Mouse (Mus musculus) adrenal gland, postnatal 25 days (tissue): Measurements from ENCODE around the gene Glb1l. TPM values are rescaled to one million over a fixed set of nuclear protein-coding genes. Genes with fewer than 3 reads are reported as not detected.

Experiments
- DNase-seq: peaks from one replicate; pipeline ENCODE4 v3.0.0; 2021; ENCODE audit warnings: mixed read lengths
- total RNA-seq: library from RNA; stranded (reverse); gene quantifications from 2 replicates; pipeline ENCODE4 v1.2.3, GENCODE M21; 2021

Glb1l gene
- total RNA-seq, 1 experiment from 2014 or later: 28.7 TPM

DNA sequence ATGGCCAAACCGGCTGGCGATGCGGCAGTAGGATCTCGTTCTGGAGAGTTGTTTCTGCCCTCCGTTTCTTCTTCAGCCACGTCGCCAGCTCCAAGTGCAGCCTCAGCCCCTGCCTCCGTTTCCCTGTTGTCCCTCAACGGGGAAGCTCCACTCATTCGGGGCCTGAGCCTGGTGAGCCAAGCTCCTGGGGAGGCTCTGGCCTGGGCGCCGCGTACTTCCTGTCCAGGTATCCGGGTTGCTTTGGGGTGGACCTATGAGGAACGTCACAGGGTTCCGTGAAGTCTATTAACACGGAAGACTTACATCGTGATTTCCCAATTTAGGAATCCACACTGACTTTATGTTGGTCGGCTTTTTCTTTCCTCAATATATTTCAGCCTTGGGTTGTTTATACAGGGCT, 18.2 kb downstream of the Glb1l start:
- DNase-seq: peak; percentile 59

DNA sequence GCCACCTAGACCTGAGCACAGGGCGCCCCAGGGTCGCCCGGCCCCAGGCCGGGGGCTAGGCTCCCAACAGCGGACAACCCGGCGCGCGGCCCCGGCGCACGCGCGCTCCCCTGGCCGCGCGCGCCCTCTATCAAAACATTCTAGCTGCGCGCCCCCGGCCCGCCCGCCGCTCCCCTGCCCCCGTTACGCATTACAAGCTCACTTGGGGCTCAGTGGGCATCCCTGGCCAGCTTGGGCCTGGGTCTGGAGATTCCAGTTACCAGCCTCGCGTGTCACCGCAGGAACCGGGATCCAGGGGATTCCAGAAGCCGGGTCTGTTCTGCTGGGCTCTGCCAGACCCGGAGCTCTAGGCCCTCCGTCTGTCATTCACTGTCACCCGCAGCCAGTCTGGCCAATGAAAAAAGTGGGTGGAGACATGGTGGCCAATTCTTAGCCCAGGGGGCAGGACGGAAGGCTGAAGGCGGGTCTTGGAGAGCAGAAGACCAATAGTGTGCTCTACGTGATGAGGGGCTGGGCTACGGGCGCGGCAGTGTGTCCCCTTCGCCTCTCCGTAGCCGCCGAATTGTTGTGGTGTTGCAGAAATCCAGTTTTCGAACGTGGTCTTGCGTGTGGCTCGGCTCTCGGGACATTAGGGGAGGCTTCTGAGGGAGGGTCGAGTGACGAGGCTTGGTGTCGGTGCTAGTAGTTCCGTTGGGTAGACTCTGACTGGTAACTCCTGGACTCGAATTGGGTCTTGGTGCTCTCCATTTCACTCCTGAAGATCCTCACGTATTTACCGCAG, 18.8 kb downstream of the Glb1l start, which contains the start of the genes Ankzf1 and Atg9a:
Gene Ankzf1, plus strand, starts transcription at position 530 of the 781 bp plus-strand sequence.
Gene Atg9a, minus strand, starts transcription at position 575 of the 781 bp plus-strand sequence.
- DNase-seq: peak; percentile 89

DNA sequence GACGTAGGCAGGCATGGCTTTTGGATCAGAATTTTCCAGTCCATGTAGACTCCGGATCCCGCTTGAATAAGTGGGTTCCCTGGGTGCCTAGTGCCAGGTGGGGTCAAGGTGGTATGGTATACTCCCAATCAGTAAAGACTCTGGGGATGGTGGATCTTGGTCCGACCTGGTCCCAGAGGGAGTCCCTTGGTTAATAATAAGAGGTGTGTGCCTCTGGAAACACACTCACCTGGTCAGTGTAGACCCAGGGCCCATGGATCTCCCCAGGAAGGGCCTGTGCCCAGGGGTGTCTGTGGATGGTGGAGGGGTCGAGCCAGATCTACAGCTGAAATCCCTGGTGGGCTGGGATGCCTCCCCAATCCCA, 19.4 kb downstream of the Glb1l start:
- DNase-seq: no peak

DNA sequence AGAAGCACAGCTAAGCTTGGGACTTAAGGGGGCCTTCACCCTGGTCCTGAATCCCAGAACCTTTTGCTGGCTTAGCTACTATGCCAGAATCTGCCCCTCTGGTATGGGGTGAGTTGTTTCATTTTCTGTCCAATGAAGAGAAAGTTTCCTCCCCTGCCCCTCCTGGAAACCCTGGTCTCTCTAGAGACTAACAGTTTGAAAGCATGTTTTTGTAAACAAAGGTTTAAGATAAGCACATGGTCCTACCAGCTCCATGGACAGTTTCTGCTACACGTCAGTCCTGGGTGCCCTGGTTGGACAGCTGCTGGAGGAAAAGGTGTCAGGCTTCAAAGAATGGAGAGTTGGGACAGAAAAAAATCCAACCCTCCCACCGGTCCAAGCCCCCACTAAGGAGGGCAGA, 20.0 kb downstream of the Glb1l start:
- no peak for DNase-seq

DNA sequence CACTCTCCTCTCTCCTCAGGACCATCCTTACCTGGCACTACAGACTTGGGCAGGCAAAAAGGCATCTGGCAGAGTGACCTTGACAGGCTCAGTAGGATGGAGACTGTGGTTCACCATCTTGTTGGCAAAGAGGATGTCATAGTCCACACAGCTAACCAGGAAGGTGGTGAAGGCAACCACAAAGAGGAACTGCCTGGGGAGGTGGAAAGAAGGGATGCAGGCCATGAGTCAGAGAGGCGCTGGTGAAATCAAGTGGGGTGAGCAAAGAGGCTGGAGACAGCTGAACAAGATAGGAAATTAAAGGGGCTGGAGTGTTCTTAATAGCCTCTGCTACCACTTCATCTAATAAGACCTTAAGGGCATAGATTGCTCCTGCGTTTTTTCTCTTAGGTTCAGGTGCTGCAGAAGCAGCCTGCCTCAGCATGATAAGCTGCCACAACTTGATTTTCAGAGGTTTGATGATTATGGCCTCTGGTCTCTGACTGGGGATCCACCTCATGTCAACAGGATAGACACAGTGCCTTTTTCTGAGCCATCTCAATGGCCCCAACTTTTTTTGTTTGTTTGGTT, 22.6 kb downstream of the Glb1l start:
- no peak for DNase-seq

DNA sequence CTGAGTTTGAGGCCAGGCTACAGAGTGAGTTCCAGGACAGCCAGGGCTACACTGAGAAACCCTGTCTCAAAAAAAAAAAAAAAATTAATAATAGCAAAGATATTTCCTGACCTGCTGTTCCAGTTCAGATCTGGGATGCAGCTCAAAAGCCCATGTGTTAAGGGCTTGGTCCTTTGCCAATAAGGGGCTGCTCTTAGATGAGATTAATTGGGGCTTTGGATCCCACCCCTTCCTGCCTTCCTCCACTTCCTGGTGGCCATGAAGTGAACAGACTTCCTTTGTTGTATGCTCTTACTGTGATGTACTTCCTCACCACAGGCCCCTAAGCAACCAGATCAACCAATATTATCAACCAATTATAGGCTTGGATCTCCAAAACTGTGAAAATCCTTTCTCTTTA, 23.5 kb downstream of the Glb1l start:
- DNase-seq: no peak

DNA sequence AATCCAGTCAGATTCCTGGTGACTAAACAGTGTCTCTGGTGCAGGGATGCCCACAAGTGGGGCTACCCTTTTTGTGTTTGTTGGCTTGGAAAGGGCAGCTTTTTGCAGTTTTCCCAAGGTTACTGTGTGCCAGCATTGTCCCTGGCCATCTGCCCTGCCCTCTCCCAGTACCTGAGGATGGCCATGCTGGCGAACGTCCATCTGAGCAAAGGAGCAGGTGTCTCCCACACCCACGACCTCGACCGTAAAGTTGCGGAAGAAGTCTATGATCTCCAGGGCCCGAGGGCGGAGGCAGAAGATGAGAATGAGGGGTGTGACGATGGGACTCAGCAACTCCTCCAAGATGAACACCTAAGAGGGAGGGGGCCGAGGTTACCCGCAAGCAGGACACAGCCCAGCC, 25.1 kb downstream of the Glb1l start:
- DNase-seq: no peak

DNA sequence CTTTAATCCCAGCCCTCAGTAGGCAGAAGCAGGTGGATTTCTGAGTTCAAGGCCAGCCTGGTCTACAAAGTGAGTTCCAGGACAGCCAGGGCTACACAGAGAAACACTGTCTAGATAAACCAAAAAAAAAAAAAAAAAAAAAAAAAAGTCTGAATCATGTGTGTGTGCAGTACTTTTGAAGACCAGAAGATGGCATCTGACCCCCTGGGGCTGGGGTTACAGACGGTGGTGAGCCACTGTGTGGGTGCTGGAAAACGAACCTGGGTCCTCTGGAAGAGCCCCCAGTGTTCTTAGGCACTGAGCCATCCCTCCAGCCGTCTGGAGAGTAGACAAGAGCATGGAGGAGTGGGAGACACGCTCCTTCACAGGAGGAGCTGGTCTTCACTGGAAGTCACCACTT, 28.5 kb downstream of the Glb1l start:
- DNase-seq: no peak

DNA sequence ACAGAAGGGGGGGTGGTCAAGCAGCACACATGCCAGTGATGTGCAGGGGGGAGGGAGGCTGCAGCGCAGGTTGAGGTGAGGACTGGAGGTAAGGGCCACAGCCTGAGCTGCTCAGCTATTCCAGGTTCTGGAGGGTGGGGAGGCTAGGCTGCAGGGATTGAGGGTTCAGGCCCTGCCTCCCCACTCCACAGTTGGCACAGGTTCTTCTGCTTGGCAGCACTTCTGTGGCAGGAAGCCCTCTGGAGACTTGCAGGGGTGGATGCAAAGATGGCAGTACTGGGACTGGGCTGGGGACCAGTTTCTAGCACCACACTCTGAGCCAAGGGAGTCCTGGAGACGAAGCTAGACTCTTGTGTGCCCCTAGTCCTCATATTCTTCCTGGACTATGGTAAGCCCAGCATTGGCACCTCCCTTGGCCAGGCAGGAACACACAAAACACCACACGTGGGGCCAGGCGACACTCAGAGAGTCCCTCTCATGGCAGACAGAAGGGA, 29.2 kb downstream of the Glb1l start:
- DNase-seq: no peak

DNA sequence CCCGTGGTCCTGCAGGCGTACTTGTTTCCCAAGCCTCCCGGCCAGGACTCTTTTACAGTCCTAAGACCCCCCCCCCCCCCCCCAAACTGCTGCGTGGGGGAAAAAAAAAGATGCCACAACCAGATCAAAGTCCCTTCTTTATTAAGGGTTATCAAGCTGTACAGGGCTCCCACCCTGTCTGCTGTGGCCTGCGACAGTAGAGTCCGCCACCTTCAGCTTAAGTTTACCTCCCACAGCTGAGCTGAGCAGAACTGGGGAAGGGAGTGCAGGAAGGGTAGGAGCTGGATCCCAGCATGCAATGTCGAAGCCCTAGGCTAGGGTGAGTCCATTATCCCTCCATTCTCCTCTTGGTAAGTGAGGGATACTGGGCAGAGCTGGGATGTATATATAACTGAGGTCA, 29.9 kb downstream of the Glb1l start:
- DNase-seq: no peak

DNA sequence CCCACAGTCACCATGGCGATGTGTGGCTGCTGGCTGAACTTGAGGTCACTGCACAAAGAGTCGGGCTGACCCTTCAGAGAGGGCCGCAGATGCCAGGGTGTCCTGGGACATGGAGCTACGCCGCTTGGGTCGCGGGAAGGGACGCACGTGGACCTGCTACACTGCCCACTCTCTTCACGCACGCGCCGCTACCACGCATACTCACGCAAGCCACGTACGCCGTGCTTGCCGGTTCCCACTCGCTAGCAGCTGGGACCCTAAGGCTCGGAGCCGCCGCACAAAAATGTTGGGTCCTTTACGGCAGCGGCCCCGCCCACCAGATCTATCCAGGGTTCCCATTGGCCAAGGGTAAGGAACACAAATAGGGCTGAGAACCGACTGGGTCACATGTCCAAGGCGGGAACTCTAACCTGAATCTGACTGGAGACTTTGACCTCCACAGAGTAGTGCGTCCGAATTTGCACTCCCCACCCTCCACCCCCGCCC, 30.5 kb downstream of the Glb1l start, which contains the start of gene Abcb6:
Gene Abcb6, minus strand, starts transcription at position 288 of the 486 bp plus-strand sequence.
- peak; percentile 85 for DNase-seq

DNA sequence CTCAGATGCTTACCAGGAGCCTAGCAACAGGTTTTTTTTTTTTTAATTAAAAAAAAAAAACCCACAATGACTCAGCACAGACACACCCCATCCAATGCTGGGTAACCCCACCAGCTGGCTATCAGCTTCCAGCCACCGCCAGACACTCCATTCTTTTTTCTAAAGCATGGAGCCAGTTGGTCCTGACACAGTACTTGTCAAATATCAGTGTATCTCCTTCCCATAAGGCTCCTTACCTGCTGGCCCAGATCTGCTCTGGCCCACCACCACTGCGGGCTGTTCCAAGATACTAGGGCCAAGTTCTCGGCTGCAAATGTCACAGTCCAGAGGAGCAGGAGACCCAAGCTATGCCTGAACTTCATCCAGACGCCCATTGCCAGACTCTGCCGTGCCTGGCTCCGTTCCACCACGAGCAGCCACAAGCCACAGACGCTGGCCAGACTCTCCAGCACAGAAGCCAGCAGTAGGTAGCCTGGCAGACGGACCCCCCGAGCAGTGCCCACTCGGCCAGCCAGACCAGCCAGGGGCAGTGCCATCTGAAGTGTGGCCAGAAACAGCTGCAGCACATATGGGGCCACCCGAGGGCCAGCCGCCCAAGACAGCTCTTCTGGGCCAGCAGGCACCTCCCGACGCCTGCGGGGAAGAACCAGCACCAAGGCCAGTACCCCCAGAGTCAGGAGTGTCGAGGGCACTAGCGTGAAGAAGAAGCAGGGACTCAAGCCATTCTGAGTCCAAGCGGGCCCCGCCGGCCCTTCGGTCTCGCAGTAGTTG, 31.1 kb downstream of the Glb1l start:
- DNase-seq: peak; percentile 49

DNA sequence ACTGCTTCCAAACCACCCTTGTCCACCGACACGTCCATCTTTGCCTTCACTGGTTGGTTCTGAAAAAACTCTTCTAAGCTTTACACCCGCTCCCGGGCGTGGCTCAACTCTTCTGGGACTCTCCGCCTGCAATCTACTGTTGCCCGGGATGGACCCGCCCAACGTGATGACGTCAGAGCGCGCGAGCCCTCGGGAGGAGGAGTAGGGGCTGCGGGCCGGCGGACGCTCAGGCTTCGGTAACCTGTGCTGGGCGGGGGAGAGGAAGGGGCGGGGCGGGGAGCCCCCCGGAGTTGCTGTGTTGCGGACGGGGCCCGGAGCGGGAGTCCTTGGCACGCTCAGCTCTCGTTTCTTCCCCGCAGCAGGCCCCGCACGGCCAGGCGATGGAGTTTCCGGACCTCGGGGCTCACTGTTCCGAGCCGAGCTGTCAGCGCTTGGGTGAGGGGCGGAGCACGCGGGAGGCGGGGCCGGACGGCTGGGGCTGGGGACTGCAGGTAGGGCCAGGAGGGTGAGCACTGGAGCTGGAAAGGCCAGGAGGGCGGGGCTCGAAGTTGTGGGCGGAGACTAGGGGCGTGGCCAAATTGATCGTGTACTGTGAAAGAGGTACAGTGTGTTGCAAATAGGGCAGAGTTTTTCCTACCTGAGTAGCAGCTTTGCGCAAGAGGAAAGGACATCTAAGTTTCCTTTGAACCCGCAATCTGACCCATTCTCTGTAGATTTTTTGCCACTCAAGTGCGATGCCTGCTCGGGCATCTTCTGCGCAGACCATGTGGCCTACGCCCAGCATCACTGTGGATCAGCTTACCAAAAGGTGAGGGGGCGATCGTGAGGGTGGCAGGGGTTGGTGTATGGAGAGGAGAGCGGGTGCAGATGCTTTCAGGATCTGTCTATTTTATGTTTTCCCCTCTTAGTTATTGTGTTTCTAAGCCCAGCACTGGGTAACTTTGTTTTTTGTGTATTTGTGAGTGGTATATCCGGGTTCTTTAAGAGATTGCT, 41.8 kb downstream of the Glb1l start, which contains the start of gene Zfand2b:
Gene Zfand2b, plus strand, starts transcription at position 175 of the 993 bp plus-strand sequence.
- peak; percentile 99 for DNase-seq

DNA sequence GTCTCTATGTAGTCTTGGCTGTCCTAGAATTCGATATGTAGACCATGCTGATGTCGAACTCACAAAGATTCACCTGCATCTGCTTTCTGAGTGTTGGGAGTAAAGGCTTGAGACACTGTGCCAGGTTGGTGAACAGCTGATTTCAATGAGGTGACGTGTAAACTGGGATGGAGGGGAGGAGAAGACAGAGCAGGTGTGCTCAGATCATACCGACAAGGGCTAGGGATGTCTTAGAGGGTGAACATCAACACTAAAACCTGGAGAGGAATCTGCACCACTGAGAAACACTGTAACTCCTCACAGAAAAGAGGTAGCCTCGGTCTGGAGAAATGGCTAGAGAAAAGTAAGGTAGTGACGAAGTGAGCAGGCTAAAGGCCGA, 42.5 kb downstream of the Glb1l start:
- DNase-seq: no peak

DNA sequence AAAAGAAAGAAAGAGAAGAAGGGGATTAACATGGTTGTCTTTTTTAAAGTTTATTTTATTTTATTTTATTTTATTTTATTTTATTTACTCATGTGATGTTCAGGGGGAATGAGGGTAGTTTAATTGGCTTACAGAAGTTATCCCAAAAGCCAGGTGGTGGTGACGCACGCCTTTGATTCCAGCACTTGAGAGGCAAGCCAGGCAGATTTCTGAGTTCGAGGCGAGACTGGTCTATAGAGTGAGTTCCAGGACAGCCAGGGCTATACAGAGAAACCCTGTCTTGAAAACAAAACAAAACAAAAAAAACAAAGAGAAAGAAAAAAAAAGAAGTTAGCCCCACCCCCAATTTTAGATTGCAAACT, 50.4 kb downstream of the Glb1l start:
- DNase-seq: no peak

DNA sequence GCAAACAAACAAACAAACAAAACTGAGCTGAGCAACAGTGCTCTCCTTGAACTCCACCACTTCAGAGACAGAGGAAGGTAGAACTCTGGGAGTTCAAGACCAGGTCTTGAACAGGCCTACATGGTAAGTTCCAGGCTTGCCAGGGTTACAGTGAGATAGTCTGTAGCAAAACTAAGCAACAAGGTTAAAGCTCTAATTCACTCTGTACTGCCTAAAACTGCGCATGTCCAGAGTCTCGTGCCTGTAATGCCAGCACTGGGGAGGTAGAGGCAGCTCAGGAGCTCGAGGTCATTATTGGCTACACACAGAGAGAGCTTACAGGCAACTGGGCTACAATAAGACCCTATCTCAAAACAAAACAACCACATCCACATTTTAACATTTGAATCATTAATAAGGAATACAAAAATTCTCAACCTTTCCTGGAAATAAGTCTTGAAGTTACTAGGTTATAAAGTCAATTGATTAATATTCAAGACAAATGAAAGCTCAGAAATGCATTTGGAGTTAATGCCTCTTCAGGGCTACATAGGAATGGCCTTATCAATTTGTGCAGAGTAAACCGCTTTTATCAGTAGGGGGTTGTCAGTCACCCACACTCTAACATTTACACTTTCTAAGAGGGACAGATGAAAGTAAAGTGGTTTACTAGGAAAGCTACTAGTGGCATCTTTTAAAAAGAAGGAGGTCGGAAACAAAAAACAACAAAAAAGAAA, 50.9 kb downstream of the Glb1l start:
- no peak for DNase-seq

DNA sequence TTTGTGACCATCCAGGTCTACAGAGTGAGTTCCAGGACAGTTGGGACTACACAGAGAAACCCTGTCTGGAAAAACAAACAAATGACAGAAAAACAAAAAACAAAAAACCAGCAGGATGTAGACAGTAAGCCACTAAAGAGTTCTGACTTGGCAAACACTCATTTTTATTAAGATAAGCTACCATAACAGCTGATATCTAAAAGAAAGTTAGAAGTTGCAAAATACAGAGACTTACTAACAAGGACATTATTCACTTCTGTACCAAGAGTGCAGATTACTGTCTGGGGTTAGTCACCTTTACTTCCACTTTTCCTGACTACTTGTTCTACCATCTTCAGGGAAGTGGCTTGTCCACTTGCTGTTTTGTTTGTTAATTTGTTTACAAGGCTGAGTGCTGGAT, 51.6 kb downstream of the Glb1l start:
- no peak for DNase-seq

DNA sequence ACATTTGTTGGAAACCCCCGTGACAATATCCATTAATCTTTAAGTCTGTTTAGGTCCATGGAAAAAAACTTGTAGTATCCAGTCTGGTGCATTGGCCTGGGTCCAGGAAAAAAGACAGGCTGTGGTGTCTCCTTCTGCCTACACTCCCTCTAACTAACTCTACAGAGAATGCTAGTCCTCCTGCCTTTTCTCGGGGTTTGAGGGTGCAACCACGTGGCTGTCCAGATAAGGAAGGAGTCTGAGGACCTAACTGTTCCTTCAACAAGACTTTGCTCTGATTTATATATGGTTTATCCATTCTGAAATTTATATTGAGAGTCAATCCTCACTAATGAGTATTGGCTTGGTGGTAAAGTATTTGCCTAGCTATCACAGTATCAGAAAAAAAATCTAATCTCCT, 54.8 kb downstream of the Glb1l start:
- no peak for DNase-seq

DNA sequence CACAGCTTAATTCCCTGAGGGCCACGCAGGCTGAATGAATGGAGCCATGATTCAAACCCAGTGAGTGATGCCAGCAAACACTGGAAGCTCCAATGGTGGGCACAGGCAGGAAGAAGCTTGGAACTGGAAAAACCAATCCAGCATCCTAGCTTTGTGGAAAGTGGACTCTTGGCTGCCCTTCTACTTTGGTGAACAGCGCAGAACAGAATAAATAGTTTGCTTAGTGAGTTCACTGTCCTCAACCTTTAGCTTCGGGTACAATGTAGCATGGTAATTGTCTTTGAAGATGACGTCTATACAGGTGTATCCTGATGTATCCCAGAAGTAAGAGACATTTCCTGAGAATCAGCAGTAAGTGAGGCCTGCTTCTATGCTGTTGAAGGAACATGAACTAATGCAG, 61.9 kb downstream of the Glb1l start:
- DNase-seq: no peak
